In genomic region chr10:113346199-113346598, GRCm38 (mm10) we compare ENCODE assay signal across 16 mouse cellular contexts.
"Had no signal": no experiment of that assay in that cellular context is flagged by ENCODE, and none has a peak within 500 bp of the region (broad histone marks: within the 10 kb centered on the region; RNA-seq: fewer than 3 reads in every experiment).

No protein-coding gene starts in this region.

- H3K4me1 ChIP-seq: liver, embryonic 13.5 days; liver, embryonic 15.5 days; megakaryocyte, embryonic 14.5 days; midbrain, embryonic 13.5 days; midbrain, embryonic 15.5 days; neural tube, embryonic 12.5 days; stomach, embryonic 15.5 days had no signal

- H3K27ac ChIP-seq: liver, embryonic 13.5 days; liver, embryonic 15.5 days; macrophage; midbrain, embryonic 13.5 days; midbrain, embryonic 15.5 days; neural tube, embryonic 12.5 days; stomach, embryonic 15.5 days; stomach, postnatal 0 days had no signal

- H3K36me3 ChIP-seq: liver, embryonic 13.5 days; liver, embryonic 15.5 days; midbrain, embryonic 13.5 days; midbrain, embryonic 15.5 days; neural tube, embryonic 12.5 days; stomach, embryonic 15.5 days had no signal

- H3K9me3 ChIP-seq: liver, embryonic 13.5 days; liver, embryonic 15.5 days; megakaryocyte, embryonic 14.5 days; midbrain, embryonic 13.5 days; midbrain, embryonic 15.5 days; neural tube, embryonic 12.5 days; stomach, embryonic 15.5 days had no signal

- H3K9ac ChIP-seq: liver, embryonic 13.5 days; liver, embryonic 15.5 days; liver, postnatal 0 days; midbrain, embryonic 13.5 days; midbrain, embryonic 15.5 days; neural tube, embryonic 12.5 days; stomach, embryonic 15.5 days had no signal

- H3K27me3 ChIP-seq: liver, embryonic 13.5 days; liver, embryonic 15.5 days; megakaryocyte, embryonic 14.5 days; midbrain, embryonic 13.5 days; midbrain, embryonic 15.5 days; neural tube, embryonic 12.5 days; stomach, embryonic 15.5 days had no signal

- H3K4me3 ChIP-seq: liver, embryonic 13.5 days; liver, embryonic 15.5 days; megakaryocyte, embryonic 14.5 days; midbrain, embryonic 13.5 days; midbrain, embryonic 15.5 days; neural tube, embryonic 12.5 days; stomach, embryonic 15.5 days had no signal

- ATAC-seq: liver, postnatal 0 days; midbrain, embryonic 13.5 days; midbrain, embryonic 15.5 days had no signal

- DNase-seq: liver, embryonic 13.5 days; liver, postnatal 0 days; lung, postnatal 14 days; right cerebral cortex, postnatal 14 days; thymus, adult 2 months; thymus, postnatal 25 days had no signal

- H3K4me2 ChIP-seq: liver, embryonic 11.5 days; liver, embryonic 13.5 days; liver, embryonic 15.5 days; midbrain, embryonic 11.5 days; midbrain, embryonic 13.5 days; midbrain, embryonic 15.5 days; neural tube, embryonic 12.5 days; stomach, embryonic 15.5 days had no signal
